Mouse (Mus musculus) kidney, postnatal 10 days (tissue): ENCODE measurements at regions not wholly inside any gene's neighbourhood (a gene's known extent, or its start where the extent isn't known, plus 50 kb on each side); places are given as distances from the start of the nearest gene placed in this dataset.

Source experiments
- DNase-seq: peaks from one replicate; pipeline ENCODE4 v3.0.0; 2021; ENCODE audit warnings: mixed read lengths

DNA sequence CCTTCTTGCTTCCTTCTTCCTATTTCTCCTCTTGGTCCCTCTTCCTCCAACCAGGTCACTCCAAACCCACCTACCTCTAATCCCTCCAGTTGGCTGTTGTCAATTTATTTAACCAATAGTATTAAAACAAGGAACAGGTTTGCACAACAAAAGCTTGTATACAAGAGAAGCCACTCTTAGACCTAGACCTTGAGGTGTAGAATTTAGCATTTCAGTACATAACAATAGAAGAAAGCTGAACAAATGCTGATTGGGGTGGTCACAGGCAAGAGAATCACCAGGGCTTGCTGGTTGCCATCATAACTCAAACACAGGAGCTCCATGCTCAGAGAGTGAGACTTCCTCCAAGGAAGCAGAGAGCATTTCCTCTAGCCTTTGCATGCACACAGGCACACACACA lies 272.2 kb downstream of the Slc30a10 start:
- no peak for DNase-seq

DNA sequence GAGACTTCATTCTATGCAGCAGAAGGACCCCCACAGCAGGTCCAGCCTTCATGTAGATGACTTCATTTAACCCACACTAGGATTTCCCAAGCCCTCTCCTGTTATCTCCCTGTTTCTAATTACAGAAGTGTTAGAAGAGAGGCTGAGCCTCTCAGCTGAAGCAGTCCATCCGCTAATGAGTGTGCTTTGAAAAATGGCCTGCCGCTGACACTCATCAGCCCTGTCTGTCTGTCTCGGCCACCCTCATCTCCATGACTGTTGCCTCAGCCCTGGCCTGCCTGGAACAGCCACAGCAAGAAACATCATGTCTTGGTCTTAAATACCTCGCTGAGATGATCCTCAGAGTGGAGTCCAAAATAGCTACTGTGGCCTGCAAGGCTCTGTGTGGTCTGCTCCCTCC lies 273.1 kb downstream of the Slc30a10 start:
- DNase-seq = no peak

DNA sequence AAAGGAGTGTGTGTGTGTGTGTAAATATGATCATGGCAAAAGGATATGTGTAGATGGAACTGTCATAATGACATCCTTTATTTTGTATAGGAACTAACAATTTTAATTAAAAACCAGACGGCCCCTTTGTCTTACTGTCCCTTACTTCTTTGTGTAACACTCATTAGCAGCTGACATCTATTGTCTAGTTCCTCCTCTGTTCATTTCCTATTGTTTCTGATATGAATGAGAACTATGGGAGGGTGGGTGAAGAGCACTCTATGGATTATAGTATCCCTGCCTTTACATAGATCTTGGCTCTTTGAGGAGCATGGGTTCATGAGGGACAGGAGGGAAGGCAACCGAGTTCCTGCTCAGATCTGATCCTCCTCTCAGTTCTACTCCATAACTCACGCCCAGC lies 273.8 kb downstream of the Slc30a10 start:
- no peak for DNase-seq

DNA sequence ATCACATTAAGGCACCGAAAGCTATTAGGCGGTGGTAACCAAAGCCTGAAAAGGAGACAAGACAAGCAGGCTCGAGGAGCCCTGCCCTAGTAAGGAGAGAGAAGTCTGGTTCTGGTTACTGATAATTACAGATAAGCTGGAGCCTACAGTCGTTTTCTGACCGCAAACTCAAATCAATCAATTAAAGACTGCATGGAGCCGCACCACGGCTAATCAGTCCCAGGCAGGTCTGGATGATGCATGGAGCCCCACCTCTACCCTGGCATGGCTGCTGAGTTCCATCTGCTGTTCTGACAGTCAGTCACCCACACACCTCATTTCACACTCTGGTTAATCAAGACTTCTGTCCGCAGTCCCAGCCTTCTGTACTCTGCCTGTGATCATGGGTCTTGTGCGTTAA lies 276.4 kb downstream of the Slc30a10 start:
- DNase-seq = no peak

DNA sequence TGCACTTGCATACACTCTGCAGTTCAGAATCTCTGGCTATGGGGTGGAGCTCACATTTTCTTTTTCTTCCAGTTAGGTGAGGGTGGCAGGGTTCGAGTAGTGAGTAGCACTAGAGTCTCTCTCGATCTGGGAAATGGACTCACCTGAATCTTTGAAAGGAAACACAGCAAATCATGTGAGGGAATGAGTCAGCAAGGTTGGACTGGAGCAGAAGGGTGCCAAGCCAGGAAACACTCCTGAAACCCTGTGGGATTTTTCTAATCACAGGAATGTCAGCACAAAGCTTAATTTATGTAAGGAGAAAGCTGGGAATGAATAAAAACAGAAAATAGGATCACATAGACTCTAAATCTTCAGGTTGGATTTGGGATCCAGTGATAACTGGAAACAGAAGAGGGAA lies 282.1 kb downstream of the Slc30a10 start:
- DNase-seq = no peak

DNA sequence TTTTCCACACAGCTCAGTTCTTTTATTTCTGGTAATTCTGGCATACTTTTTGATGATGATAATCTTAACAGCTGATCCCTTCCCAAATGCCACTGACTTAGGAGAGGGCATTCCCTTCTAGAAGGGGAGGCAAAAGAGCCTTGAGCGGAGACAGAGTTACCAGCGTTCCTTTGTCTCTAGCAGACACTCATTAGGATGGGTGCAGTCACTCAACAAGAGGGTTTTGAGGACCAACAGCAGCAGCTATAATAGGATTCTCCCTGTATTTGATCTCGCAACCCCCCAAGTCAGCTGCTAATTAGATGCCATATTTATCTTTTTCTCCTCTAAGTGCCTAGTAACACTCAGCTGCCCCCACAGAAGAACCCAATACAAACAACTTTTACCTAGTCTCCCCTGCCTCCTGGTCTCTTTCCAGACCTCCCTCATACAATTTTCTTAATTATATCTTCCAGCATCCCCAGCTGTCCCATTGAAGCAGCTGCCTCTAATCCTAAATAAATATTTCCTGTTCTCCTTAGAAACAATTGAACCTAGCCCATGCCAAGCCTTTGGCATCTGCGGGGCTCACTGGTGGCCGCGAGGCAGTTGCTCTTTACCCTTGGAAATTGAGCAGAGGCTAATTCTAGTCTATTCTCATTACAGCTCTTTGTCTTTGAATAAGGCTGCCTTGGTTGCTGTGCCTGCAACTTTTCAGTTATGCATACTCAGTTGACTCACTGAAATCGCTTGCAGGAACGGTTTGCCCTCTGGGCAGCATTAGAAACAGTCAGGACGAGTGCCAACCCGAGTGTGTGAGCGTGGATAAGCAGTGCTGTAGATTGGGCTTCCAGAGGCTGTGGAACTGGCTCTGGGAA lies 286.6 kb downstream of the Slc30a10 start:
- DNase-seq = peak; percentile 14

DNA sequence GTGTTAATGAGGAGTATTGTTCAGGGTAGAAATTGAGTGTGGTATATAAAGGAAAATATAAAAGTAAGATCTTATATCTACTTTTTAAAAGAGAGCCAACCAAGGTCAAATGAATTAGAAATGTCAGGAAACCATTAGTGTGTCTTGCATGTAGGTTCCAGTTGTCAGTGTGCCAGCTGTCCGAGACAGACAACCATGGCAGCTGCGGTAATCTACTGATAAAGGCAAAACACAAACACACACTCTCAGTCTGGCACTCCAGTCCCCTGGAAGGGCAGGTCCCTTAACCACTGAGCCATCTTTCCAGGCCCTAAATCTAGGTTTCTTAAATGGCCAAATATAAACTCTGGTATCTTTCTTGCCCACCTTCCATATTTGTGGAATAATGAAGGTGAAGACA lies 294.6 kb downstream of the Slc30a10 start:
- DNase-seq = no peak

DNA sequence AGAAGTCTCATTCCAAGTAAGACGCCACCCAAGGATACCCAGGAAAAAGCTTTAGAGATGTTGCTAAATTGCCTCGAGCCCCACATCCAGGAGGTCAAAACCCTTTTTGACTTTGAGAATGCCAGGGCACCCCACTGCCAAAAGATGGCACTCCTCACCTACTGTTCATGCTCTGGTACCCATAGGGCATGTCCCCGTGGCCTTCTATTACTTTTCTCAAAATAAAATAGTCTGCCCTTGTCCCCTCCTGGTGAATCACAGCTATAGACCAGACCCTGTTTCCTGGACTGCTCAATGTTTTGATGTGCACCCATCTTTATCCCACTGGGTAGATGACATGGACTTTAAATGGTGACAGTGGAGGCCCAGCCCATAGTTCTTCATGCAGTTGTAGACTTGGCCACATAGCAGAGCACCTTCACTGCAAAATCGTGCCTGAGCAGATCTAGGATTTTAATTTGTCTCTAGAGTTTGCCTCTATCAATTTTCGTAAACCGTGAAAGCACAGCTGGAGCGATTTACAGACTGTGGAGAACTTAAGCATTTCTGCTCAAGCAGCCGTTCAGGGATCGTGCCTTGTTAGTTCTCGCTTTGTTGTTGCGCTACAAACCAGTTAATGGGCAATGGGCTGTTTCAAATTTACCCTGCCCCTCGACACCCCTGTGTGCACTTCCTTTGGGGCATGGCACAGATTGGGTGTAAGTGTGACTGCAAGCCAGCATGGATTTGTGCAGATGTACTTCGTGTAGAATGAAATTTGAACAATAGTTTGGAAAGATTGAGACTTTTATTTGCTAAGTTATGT lies 300.0 kb downstream of the Slc30a10 start:
- DNase-seq = peak; percentile 34

DNA sequence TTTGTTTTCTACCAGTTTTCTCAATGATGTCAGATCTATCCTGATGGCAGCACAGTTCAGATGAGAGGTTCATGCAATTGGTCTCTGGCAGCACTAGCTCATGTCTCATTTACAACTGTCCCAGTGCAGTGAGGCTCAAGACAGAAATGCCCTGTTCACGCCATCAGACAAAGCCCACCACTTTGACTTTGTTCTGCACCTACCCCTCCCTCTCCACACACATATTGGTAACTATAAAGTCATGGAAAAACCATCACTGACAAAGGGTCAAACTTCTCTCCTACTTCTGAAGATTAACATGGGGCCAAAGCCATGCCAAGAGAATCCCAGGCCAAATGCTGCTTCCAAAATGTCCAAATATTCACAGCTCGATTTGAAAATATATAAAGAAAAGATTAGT lies 302.7 kb downstream of the Slc30a10 start:
- no peak for DNase-seq

DNA sequence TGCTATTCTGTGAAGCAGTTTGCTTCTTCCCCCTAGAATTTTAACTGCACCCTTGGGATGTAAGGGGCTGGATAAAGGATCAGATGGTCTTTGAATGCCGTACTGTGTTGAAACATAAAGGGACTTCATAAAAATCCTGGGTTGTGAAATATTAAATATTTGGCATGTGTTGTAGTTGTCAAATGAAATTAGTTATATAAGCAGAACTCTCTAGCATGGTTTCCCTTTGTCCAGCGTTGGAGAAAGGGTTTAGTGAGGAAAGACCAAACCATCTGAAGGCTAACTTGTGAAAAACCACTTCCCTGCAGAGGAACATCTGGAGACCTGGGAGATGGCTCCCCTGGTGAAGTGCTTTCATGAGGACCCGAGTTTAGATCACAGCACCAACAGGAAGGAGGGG lies 319.6 kb downstream of the Slc30a10 start:
- DNase-seq = no peak

DNA sequence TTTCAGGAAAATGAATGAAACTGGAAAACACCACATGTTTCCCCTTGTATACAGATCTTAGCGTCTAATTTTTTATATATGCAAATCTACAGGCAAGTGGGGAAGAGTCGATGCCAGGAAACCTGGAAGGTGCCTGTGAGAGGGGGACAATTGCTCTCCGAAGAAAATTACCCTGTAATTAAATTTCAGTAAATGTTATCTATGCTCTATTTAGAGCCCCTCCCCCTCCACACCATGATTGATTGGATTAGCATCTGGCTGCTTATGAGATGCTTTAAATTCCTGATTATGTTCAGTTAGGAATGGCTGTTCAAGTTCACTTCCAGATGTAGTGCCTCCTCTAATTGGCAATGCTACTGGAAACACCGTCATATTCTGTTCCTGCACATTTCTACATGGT lies 325.0 kb downstream of the Slc30a10 start:
- DNase-seq = no peak

DNA sequence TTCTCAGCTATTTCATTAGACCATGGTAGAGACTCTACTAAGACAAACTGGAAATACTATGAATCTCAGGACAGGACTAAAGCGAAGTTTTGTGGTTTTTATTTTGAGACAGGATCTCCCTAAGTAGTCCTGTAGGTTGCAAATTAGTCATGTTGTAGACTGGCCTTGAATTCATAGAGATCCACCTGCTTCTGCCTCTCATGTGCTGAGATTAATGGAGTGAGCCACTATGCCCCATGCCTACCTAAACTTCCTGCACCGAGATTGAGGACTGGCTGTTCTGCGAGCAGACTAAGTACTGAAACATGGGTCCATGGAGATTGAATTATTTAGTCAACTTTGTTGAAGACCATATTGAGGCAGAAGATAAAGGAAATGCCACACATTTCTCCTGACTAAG lies 315.0 kb downstream of the Lyplal1 start:
- no peak for DNase-seq

DNA sequence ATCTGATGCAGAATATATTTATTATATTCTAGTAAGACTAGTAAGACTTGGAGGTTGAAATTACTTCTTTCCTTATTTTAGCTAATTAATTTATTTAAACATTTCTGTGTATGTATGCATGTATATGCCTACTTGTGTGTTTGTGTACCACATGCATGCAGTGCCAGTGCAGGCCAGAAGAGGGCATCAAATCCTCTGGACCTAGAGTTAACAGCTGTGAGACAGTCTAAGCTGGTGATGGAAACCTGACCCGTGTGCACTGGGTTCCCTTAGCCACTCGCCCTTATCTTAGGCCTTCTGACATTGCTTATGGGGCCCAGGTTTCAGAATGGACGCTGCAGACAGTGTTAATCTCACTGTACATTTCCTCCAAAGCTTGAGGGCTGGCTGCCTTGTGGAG lies 302.2 kb downstream of the Lyplal1 start:
- DNase-seq = no peak

DNA sequence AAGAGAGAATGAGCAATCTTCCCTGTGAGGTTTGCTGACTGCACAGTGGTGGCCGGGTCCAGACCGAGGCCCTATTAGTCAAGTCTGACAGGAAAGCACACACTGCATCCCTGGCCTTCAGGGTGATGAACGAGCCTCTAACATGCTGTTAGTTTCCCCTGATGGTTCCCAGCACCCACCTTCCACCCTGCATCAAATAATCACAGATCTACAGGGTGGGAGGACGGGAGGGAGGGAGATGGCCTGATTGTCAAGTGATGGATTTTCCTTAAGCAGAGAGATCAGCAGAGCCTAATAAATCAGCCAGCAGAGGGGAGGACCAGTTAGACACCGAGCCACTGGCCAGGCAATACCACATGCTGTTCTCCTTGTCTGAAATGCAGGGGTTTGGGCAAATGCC lies 298.1 kb downstream of the Lyplal1 start:
- DNase-seq = peak; percentile 25

DNA sequence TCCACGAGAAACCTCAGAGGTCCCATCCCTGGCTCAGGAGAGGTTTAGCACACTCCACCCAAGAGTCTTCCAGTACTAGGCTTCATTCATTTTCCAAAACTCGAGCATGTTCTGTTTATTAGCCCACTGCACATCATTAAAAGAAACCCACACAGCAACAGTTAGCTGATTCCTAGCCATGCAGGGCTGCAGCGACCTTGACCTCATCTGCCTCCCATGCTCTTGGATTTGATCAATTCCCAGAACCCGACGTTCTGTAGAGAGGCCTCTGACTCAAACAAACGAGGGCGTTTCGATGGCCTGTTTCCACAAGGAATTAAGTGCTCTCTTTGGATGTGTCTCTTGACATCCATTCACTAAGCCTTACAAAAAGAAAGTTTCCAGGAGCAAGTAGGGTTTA lies 294.9 kb downstream of the Lyplal1 start:
- DNase-seq = no peak

DNA sequence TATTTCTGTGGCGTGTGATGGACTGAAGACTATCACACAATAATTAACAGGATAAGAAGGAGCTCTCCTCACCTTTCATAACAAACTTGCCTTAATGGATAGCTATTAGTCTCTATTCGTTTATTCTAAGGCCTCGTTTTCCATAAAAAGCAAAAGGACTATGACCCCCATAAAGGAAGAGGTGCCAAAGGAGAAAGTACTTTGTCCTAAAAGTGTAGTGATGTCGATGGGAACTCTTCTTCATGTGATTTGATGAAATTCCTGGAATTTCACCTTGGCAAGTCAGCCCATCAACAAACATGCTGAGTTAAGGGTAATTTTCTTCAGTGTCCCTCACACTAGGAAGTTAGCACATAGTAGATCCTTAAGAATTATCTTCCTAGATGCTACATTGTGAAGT lies 293.9 kb downstream of the Lyplal1 start:
- DNase-seq = no peak

DNA sequence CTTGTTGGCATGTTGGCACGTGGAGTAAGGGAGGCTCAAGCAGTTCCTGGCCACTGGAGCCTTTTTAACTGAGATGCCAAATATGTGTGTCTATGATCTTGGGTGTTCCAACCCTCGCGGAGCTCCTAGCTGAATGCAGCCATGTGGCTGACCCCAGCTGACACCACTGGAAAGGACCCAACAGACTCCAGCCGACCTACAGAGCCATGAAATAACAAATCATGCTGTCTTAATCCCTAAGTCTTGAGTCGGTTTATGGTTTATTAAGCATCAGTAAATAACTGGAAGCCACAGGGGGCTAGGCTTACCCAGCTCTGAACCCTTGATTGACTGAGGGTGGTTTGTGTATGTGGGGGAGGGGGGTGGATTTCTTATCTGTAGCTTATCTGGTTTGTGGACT lies 293.2 kb downstream of the Lyplal1 start:
- DNase-seq = peak; percentile 81

DNA sequence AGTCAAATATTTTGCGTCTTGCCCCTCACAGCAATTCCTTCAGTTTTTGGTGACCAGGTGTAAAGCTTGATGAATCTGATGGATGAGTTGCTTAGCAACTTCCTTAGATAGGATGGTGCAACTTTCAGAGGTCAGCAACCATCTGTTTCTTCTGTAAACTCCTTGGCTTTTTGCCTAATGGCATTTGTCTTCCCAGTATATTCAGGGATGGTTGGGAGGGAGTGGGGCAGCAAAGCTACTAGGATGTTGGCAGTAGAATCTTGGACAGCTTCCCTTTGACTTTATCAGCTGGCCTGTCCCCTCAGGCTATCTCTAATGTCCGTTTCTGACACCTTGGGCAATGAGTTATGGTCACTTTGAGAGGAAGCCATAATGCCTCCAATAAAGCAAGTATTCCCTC lies 289.1 kb downstream of the Lyplal1 start:
- DNase-seq = no peak

DNA sequence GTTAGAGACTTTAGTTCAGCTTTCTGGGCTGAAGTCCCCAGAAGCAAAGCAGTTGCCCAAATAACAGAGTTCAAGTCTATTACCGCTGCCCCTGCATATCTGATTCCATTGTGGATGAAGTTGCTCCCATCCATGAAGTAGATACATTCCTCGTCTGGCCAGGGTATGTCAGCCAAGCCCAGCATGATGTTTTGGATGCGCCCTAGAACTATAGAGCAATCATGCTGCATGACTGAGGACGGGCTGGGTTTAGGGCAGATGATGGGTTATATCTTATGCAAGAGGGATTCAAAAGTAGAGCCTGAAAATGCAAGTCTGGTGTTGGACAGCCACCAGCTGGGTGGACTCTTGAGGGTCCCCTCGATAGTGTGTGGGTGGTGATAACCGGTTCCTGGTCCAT lies 288.6 kb downstream of the Lyplal1 start:
- DNase-seq = no peak

DNA sequence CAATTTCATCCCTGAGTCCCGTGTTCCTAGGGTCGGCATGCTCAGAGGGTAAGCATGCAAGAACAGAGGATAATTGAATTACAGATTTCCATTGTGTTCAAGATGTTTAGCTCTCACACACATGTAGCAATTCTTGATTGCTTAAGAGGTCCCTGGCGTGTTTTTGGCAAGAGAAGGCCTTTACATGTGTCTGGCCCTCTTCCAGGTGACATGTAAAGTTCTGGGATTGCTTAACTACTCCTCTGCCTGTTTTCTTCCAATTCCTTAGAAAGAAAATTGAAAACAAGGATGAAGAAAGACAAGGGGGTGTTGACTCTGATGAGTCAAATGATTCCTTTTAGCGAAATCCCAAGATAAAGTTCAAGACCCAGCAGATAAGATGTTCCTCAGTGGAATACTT lies 285.1 kb downstream of the Lyplal1 start:
- DNase-seq = no peak

DNA sequence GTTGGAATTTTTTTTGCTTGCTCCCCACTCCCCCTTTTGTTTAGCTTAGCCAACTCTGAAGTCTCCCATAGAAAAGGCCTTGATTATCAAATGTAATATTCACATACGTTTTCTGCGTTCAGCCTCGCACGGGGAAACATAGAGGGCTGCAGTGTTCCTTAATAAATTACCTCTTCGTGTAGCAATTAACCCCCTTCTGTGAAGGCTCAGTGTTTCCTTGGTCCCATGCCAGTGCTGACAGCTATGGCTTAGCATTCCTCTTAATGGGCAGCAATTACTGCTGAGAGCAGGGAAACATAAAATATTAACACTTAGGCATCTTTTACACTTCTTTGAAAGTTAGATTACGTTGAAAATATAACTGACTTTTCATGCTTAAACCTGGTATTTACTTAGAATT lies 282.9 kb downstream of the Lyplal1 start:
- DNase-seq = peak; percentile 51

DNA sequence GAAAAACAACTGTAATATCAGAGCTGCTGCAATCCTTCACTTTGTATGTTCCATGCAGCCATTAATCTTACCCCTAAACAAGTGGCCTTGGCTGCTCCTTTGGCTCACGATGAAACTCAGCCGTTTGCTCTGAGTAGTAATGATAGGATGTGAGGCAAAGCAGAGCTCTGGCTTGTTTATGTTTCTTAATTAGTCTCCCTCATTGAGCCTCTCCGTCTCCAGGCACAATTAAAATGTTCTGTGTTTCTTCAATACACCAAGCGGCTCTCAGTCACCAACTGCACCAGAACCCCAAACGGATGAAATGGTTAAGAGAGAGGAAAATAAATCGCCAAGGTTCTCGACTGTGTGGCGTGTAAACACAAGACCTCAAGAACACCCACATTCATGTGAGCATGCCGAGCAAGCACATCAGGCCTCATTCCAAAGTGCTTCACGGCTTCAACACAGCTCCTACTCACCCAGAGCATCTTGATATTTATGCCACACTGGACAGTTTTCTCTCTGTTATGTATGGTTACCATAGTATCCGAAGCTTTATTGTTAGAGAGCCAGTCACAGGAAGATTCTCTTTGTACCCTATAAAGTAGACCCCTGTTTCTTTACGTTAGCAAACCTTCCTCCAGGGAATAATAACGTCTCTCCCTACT lies 280.4 kb downstream of the Lyplal1 start:
- DNase-seq = peak; percentile 58

DNA sequence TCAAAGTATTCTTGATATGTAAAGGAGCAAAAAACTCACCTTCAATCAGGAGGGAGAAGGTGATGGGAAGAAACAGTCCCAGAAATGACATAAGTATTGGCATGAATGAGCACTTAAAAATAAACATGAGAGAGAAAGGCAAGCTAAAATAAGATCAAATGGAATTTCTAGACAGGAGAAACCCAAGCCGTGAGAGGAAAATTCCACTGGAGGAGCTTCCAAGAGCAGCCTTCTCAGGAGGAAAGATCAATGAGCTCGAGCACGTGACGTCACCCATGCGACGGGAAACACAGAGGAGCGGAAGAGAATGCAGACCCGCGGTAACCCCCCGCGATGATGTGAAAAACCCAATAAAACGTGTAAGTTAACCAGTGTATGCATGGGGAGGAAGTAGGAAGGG lies 274.6 kb downstream of the Lyplal1 start:
- no peak for DNase-seq

DNA sequence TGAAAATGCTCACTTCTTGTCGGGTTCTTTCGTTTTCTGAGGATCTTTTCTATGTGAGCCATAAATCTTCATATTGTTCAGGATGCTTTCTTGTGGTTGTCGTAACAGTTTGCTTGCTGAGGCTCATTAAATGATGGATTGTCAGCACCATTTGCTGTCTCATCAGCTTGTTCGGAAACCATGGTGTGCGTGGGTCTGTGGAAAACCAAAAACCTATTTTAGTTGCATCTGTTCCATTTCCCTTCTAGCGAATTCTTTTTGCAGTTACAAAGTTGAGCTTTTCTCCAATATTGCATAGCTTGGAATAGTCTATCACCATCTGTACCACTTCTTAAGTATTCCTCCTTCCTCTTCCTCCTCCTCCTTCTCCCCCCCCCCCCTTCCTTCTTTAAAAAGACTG lies 269.9 kb downstream of the Lyplal1 start:
- no peak for DNase-seq
